Mouse (Mus musculus): ENCODE data around the gene Sox10. TPM values are rescaled to one million over a fixed set of nuclear protein-coding genes. Genes with fewer than 3 reads are reported as not detected.

Sox10 gene
- 0.17 TPM for polyA plus RNA-seq (2014; fragmentation: Illumina TruSeq; extraction: RNeasy Lipid Tissue Mini Kit (QIAGEN cat#74804); ENCODE audit: insufficient read depth, low read depth, low replicate concordance)

DNA sequence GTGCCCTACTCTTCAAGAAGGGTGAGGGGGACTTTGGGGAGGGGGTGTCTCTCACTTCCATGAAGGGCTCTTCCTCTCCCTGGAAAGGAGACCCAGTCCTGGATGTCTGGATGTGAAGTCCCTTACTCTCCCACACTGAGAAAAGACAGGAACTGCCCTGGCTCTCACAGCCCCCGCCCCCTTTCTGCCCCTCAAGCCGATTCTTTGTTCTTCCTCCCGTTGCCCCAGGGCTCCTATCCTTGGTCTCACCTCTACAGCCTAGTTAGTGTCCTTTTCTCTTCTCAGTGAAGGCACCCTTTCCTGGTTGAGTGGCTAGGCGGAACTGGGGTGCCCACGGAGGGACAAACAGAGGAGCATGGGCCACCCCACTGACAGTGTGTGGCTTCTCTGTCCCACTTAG lies at the start of gene Sox10:
Sox10 (minus strand) TSS at position 101 of the 400 bp plus-strand sequence.

DNA sequence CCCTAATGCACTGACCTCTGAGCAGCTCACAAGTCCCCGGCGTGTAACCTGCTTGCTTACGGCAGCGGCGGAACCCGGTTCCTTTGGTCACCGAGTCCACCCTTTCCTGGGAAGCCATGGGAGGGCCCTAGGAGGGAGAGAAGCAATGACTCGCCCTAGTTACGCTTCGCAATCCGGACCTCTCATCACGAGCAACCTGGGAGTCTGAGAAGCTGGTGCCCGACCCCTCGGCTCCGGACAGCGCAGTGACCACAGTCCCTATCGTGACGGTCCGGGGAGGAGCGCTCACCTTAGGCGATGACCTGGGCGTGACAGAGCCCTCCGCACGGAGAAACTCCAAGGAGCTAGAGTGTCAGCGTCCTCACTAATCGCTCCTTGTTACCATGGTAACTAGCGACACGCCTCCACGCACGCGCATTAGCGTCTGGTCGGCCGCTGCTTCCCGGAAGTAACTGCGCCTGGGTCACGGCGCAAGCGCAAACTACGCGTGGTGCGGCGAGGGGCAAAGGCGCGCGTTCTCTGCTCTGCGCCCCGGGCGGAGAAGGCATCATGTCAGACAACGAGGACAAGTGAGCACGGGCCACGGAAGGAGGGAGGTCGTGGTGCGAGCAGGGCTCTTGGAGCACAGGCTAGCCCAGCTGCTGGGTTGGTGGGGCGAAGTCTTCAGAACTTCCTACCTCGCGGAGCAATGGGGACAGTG lies 24.0 kb downstream of the Sox10 start, which contains the start of the genes Polr2f and 1700088E04Rik:
Polr2f (plus strand) TSS at position 144 of the 700 bp plus-strand sequence.
1700088E04Rik (minus strand) TSS at position 388 of the 700 bp plus-strand sequence.

DNA sequence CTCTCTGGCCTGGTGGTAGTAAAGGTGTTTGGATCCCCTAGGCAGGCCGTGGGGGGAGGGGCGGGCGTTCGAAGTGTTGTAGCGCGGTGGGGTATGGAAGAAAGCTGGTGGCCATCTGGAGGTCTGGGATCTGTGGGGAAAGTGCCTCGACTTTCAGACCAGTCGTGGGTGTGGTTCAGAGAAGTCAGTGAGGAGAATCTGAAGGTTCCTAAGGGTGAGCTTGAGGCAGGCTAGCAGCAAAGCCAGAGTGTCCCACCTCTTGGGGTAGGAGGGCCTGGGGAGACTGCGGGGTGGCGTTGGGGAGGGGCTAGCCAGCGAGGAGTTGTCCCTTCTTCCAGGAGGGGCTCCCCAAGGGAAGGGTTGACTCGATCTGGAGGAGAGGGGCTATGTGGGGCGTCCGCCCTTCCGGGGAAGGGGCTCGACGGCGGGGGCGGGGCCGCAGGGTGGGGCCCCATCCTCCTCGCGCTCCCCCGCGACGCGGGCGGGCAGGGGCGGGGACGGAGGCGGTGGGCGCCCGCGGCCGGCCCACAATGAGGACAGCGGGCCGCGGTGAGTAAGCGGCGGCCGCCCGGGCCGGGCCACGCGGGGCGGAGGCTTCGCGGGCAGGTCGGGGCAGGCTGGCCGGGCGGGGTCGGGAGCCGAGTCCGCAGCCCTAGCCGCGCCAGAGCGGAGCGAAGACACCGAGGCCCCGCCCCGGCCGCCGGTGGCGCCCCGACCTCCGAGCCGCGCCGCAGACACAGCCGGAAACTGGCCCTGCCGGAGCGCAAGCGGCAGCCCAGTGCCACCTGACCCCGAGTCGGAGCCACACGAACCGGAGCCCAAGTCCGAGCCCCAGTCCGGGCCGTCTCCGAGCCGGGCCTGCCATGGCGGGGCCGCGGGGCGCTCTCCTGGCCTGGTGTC lies 56.4 kb downstream of the Sox10 start, which contains the start of gene Micall1:
Micall1 (plus strand) TSS at position 478 of the 900 bp plus-strand sequence.

Other genes starting within 250 kb of the Sox10 start
- 364 TPM for gene Lgals1, start 238.5 kb downstream of the Sox10 start, polyA plus RNA-seq (2014; fragmentation: Illumina TruSeq; extraction: RNeasy Lipid Tissue Mini Kit (QIAGEN cat#74804); ENCODE audit: insufficient read depth, low read depth, low replicate concordance)
- gene Nol12, start 230.3 kb downstream of the Sox10 start, polyA plus RNA-seq (2014; fragmentation: Illumina TruSeq; extraction: RNeasy Lipid Tissue Mini Kit (QIAGEN cat#74804); ENCODE audit: insufficient read depth, low read depth, low replicate concordance), result 24.6 TPM
- 23.1 TPM for gene Triobp, start 217.5 kb downstream of the Sox10 start, polyA plus RNA-seq (2014; fragmentation: Illumina TruSeq; extraction: RNeasy Lipid Tissue Mini Kit (QIAGEN cat#74804); ENCODE audit: insufficient read depth, low read depth, low replicate concordance)
- 89.9 TPM for gene H1f0, start 136.8 kb downstream of the Sox10 start, polyA plus RNA-seq (2014; fragmentation: Illumina TruSeq; extraction: RNeasy Lipid Tissue Mini Kit (QIAGEN cat#74804); ENCODE audit: insufficient read depth, low read depth, low replicate concordance)
- gene Galr3, start 123.4 kb downstream of the Sox10 start, polyA plus RNA-seq (2014; fragmentation: Illumina TruSeq; extraction: RNeasy Lipid Tissue Mini Kit (QIAGEN cat#74804); ENCODE audit: insufficient read depth, low read depth, low replicate concordance), result not detected
- gene Ankrd54, start 102.3 kb downstream of the Sox10 start, polyA plus RNA-seq (2014; fragmentation: Illumina TruSeq; extraction: RNeasy Lipid Tissue Mini Kit (QIAGEN cat#74804); ENCODE audit: insufficient read depth, low read depth, low replicate concordance), result 22.8 TPM
- 61.9 TPM for gene Eif3l, start 90.1 kb downstream of the Sox10 start, polyA plus RNA-seq (2014; fragmentation: Illumina TruSeq; extraction: RNeasy Lipid Tissue Mini Kit (QIAGEN cat#74804); ENCODE audit: insufficient read depth, low read depth, low replicate concordance)
- gene Micall1, start 56.3 kb downstream of the Sox10 start, polyA plus RNA-seq (2014; fragmentation: Illumina TruSeq; extraction: RNeasy Lipid Tissue Mini Kit (QIAGEN cat#74804); ENCODE audit: insufficient read depth, low read depth, low replicate concordance), result 9.4 TPM
- 117 TPM for gene Polr2f, start 24.2 kb downstream of the Sox10 start, polyA plus RNA-seq (2014; fragmentation: Illumina TruSeq; extraction: RNeasy Lipid Tissue Mini Kit (QIAGEN cat#74804); ENCODE audit: insufficient read depth, low read depth, low replicate concordance)
- gene 1700088E04Rik, start 24.0 kb downstream of the Sox10 start, polyA plus RNA-seq (2014; fragmentation: Illumina TruSeq; extraction: RNeasy Lipid Tissue Mini Kit (QIAGEN cat#74804); ENCODE audit: insufficient read depth, low read depth, low replicate concordance), result 25.5 TPM
- gene Pick1, start 63.9 kb upstream of the Sox10 start, polyA plus RNA-seq (2014; fragmentation: Illumina TruSeq; extraction: RNeasy Lipid Tissue Mini Kit (QIAGEN cat#74804); ENCODE audit: insufficient read depth, low read depth, low replicate concordance), result 13.2 TPM
- 0.14 TPM for gene Gm49486, start 64.2 kb upstream of the Sox10 start, polyA plus RNA-seq (2014; fragmentation: Illumina TruSeq; extraction: RNeasy Lipid Tissue Mini Kit (QIAGEN cat#74804); ENCODE audit: insufficient read depth, low read depth, low replicate concordance)
- gene Slc16a8, start 89.5 kb upstream of the Sox10 start, polyA plus RNA-seq (2014; fragmentation: Illumina TruSeq; extraction: RNeasy Lipid Tissue Mini Kit (QIAGEN cat#74804); ENCODE audit: insufficient read depth, low read depth, low replicate concordance), result not detected
- gene Baiap2l2, start 120.3 kb upstream of the Sox10 start, polyA plus RNA-seq (2014; fragmentation: Illumina TruSeq; extraction: RNeasy Lipid Tissue Mini Kit (QIAGEN cat#74804); ENCODE audit: insufficient read depth, low read depth, low replicate concordance), result 0.62 TPM
- 6.3 TPM for gene Pla2g6, start 163.2 kb upstream of the Sox10 start, polyA plus RNA-seq (2014; fragmentation: Illumina TruSeq; extraction: RNeasy Lipid Tissue Mini Kit (QIAGEN cat#74804); ENCODE audit: insufficient read depth, low read depth, low replicate concordance)
- gene Maff, start 181.4 kb upstream of the Sox10 start, polyA plus RNA-seq (2014; fragmentation: Illumina TruSeq; extraction: RNeasy Lipid Tissue Mini Kit (QIAGEN cat#74804); ENCODE audit: insufficient read depth, low read depth, low replicate concordance), result 20.4 TPM
- gene Tmem184b, start 238.3 kb upstream of the Sox10 start, polyA plus RNA-seq (2014; fragmentation: Illumina TruSeq; extraction: RNeasy Lipid Tissue Mini Kit (QIAGEN cat#74804); ENCODE audit: insufficient read depth, low read depth, low replicate concordance), result 50.1 TPM